Mouse (Mus musculus): ENCODE measurements around the gene Phf14. TPM values are rescaled to one million over a fixed set of nuclear protein-coding genes. Genes with fewer than 3 reads are reported as not detected.
"Not testable (repeated sequence)": the region's sequence is repeated elsewhere in the genome, so short reads cannot be mapped to it uniquely, and the experiment has no call there.

Phf14 gene
- polyA plus RNA-seq, 1 experiment from 2014 or later = 78.8 TPM

DNA sequence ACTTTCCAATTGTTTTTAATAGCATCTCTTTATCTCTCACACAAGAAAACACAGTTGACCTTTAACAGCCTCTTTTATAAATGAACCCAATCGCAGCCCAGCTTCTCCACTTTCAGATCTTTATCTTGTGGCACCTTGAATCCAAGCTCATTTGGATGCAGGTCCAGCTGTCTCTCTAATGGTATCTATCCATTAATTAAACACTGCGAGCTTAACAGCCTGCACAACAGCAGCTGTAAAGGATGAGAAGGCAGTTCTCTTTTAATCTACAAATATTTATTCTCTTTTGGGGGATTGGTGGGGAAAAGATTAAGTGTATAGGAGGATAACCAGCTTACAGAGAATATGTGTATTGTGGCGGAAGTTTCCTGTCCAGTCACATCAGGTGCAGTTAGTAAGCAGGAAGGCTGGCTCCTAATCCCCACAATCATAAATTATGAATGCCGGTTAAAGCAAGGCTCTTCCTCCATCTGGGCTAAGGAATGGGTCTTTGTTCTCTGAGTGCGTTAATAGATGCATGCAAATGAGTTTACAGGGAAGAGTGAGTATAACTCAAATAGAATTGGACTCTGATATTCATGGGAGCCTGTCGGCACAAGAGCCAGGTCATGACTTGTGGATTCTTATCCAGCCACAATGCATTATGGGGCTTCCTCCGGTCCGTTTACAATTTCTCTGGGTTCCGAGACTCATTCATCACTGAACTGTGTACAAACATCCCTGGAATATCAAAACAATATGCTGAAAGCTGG is 210.4 kb downstream of the Phf14 start:
- whole genome bisulfite sequencing = 81% methylated on average over 9 of the region's 9 CpGs
- no peaks in the 10 kb centered on the region for H3K36me3 ChIP-seq (replicated peaks)
- DNase-seq (ENCODE audit: extremely low spot score, low spot score) = no peak
- no peaks in the 10 kb centered on the region for H3K9me3 ChIP-seq
- no peak overlapping the region for H3K4me3 ChIP-seq
- H3K27me3 ChIP-seq (ENCODE audit: poor library complexity, severe bottlenecking) = no peaks in the 10 kb centered on the region
- H3K4me1 ChIP-seq = peaks cover 22% of the 10 kb centered on the region
- H3K27ac ChIP-seq = 0 out of 2 replicates have a peak overlapping the region, but pooled peaks have one; percentile 25

DNA sequence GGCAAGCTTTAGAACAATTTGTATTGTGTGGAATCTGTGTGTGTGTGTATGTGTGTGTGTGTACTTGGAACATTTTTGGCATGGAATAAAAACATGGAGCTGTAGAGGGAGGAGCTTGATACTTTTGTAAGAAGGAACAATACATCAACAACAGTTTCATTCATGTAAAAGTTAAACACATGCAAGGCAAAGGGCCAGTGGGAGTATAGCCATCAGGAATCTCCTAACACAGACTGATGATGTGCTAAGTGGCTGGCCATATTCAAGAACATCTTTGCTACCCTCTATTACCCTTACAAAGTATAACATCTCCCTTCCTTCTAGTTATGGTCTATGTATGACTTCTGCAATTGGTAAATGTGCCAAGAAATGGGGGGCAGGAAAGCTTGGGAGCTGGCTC is 215.2 kb downstream of the Phf14 start:
- H3K36me3 ChIP-seq (replicated peaks) = no peaks in the 10 kb centered on the region

DNA sequence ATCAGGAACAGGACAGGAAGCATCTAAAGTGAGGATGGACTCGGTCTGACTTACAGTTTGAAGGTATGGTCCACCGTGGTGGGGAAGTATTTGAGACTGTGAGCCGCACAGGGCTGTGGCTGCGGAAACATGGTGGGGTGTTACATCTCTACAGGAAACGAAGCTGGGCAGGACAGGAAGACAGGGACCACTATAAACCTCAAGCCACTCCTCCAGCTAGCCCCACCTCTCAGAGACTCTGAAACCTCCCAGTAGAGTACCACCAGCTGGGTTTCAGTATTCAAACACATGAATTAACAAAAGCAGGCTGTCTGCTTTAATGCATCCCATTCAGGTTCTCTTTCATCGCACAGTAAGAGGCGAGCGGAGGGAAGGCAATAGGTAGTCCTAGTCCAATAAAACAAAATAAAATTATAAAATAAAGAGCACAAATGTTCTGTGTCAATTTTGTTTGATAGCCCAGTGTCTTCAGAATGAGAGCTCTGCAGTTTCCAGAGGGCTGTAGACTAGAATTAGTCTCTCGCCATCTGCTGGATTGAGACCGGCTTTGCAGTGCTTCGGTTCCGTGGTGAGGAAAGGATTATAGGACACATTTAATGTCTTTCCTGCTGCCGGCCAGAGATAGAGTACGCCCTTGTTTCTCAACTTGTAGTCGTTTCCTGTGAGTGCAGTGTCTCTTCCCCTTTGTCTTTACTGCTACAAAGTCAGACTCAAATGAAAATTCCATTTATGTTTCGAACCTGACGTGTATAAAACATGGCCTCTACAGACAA is 217.6 kb downstream of the Phf14 start:
- no peaks in the 10 kb centered on the region for H3K27me3 ChIP-seq (ENCODE audit: poor library complexity, severe bottlenecking)
- H3K36me3 ChIP-seq (replicated peaks) = no peaks in the 10 kb centered on the region
- H3K4me3 ChIP-seq = no peak overlapping the region
- WGBS = 38% methylated on average over 17 of the region's 17 CpGs
- H3K9me3 ChIP-seq = no peaks in the 10 kb centered on the region
- H3K27ac ChIP-seq = no peak overlapping the region
- peaks cover 7% of the 10 kb centered on the region; the same call in 1 of the 2 replicates for H3K4me1 ChIP-seq
- DNase-seq (ENCODE audit: extremely low spot score, low spot score) = peak; percentile 38

More for the DNA sequence above, 215.2 kb downstream of the Phf14 start:
- Histone ChIP-seq H3K27me3 (ENCODE audit: poor library complexity, severe bottlenecking) (no peaks in the 10 kb centered on the region), H3K9me3 (no peaks in the 10 kb centered on the region), H3K4me3 (no peak overlapping the region), H3K4me1 (peaks cover 13% of the 10 kb centered on the region), H3K27ac (no peak overlapping the region)
- DNase-seq (ENCODE audit: extremely low spot score, low spot score) = no peak

DNA sequence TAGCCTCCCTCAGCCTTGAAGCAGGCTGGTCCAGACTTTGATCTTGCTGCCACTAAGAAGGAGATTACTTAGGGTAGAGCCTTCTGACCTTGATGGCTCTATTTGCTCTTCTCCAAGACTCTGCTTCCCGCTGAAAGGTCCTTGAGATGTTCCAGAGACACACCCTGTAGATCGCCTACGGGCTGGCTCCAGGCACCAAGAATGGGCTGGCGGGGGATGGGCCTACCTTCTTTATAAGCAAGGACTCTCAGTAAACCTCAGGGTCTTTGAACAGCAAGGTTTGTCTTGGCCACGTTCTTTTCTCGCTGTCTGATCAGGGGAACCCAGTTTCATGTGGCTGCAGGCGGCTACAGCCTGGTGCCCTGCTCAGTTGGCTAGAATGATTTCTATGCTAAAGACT is 219.0 kb downstream of the Phf14 start:
- not testable (repeated sequence) for H3K27ac ChIP-seq; H3K36me3 ChIP-seq (replicated peaks); H3K4me1 ChIP-seq; H3K27me3 ChIP-seq (ENCODE audit: poor library complexity, severe bottlenecking); H3K9me3 ChIP-seq; DNase-seq (ENCODE audit: extremely low spot score, low spot score); H3K4me3 ChIP-seq
- 92% methylated on average over 7 of the region's 7 CpGs for WGBS

DNA sequence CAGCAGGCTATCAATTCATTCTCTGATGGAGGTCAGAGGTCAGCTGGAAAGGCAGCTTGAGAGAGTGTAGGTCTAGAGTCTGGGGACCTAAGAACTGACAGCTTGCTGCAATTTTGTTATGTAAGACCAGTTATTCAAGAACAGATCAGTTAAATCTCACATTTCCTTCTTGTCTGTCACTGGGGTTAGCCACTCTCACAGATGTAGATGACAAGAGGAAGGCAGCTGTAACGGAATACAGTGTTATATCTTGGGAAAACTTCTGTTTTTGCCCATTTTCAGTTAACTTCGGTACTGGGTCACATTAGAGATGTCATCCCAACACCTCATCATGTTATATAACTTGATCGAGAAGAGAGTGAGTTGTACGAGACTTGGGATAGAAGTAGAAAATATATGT is 219.7 kb downstream of the Phf14 start:
- H3K4me1 ChIP-seq = peaks cover 7% of the 10 kb centered on the region; the same call in 1 of the 2 replicates
- no peak for DNase-seq (ENCODE audit: extremely low spot score, low spot score)
- no peak overlapping the region for H3K27ac ChIP-seq
- H3K36me3 ChIP-seq (replicated peaks) = no peaks in the 10 kb centered on the region
- no peak overlapping the region for H3K4me3 ChIP-seq
- no peaks in the 10 kb centered on the region for H3K9me3 ChIP-seq
- H3K27me3 ChIP-seq (ENCODE audit: poor library complexity, severe bottlenecking) = no peaks in the 10 kb centered on the region
- WGBS = 93% methylated on average over 4 of the region's 4 CpGs

Other genes with a start within 250 kb of the Phf14 start
- gene Ndufa4, start 312 bp upstream of the Phf14 start, polyA plus RNA-seq (2016; fragmentation: Nextera tagmentation; extraction: Ambion mirVana) = 766 and 805 TPM in 2 replicates